Mouse (Mus musculus) C2C12 (cell line): Measurements from ENCODE around the gene Rusc2.

Experiments used
- FOSL1 ChIP-seq: IDR thresholded peaks from one replicate; pipeline ENCODE4 v1.8.0; 2011; ENCODE audit warnings: mild to moderate bottlenecking, low read length; ENCODE audit not compliant: poor library complexity, insufficient read depth, severe bottlenecking
- MAX ChIP-seq: IDR thresholded peaks from one replicate; pipeline ENCODE4 v1.6.1; 2011; ENCODE audit warnings: mild to moderate bottlenecking, control low read depth

- TF ChIP-seq FOSL1 (no peak), MAX (no peak)
Measured at GRCm38 (mm10) chr4:43350038-43350560, 31.7 kb upstream of the Rusc2 start.
